Mouse (Mus musculus) layer of hippocampus, postnatal 25 days (tissue): ENCODE data around the gene Nup214. TPM values are rescaled to one million over a fixed set of nuclear protein-coding genes. Genes with fewer than 3 reads are reported as not detected.
"Not testable (repeated sequence)": the region's sequence is repeated elsewhere in the genome, so short reads cannot be mapped to it uniquely, and the experiment has no call there.

Experiments used
- DNase-seq, 2 experiments: peaks; one replicate each; pipeline ENCODE4 v3.0.0; 2022; ENCODE audit warnings: mixed read lengths in 2 of 2, low spot score in 1 of 2; ENCODE audit errors: extremely low spot score in 1 of 2
- total RNA-seq, 2 experiments: library from RNA; stranded (reverse); gene quantifications; 2 replicates each; pipeline ENCODE4 v1.2.3; 2021

Nup214 gene
- total RNA-seq, 2 experiments from 2014 or later = 49.3 to 63.5 TPM

- peak; percentile 12 to 33 for DNase-seq
Observed at GRCm38 (mm10) chr2:32038661-32039081, 64.4 kb downstream of the Nup214 start.

GRCm38 (mm10) chr2:32040646-32041045, 66.4 kb downstream of the Nup214 start:
- DNase-seq = not testable (repeated sequence)

- no peak for DNase-seq
Observed at GRCm38 (mm10) chr2:32041087-32041486, 66.9 kb downstream of the Nup214 start.

- no peak for DNase-seq
Observed at GRCm38 (mm10) chr2:32043836-32044235, 69.6 kb downstream of the Nup214 start.

- DNase-seq = no peak
Observed at GRCm38 (mm10) chr2:32045375-32045774, 71.1 kb downstream of the Nup214 start.

- DNase-seq = no peak
Observed at GRCm38 (mm10) chr2:32046009-32046408, 71.8 kb downstream of the Nup214 start.

GRCm38 (mm10) chr2:32047323-32047722, 73.1 kb downstream of the Nup214 start:
- no peak for DNase-seq

- DNase-seq = no peak
Observed at GRCm38 (mm10) chr2:32051791-32052190, 77.6 kb downstream of the Nup214 start.

- no peak for DNase-seq
Observed at GRCm38 (mm10) chr2:32052418-32052817, 78.2 kb downstream of the Nup214 start.

GRCm38 (mm10) chr2:32055357-32055965, 81.2 kb downstream of the Nup214 start:
- DNase-seq = no peak

- DNase-seq = no peak
Observed at GRCm38 (mm10) chr2:32056524-32056923, 82.3 kb downstream of the Nup214 start.

GRCm38 (mm10) chr2:32057360-32057759, 83.1 kb downstream of the Nup214 start:
- no peak for DNase-seq

- no peak for DNase-seq
Observed at GRCm38 (mm10) chr2:32057794-32058193, 83.6 kb downstream of the Nup214 start.

- no peak for DNase-seq
Observed at GRCm38 (mm10) chr2:32058241-32058640, 84.0 kb downstream of the Nup214 start.

GRCm38 (mm10) chr2:32058716-32059115, 84.5 kb downstream of the Nup214 start:
- no peak for DNase-seq

- no peak for DNase-seq
Observed at GRCm38 (mm10) chr2:32059613-32060012, 85.4 kb downstream of the Nup214 start.

GRCm38 (mm10) chr2:32060228-32060805, 86.1 kb downstream of the Nup214 start:
- DNase-seq = no peak

GRCm38 (mm10) chr2:32061189-32061588, 87.0 kb downstream of the Nup214 start:
- no peak for DNase-seq

- no peak for DNase-seq
Observed at GRCm38 (mm10) chr2:32061722-32062505, 87.7 kb downstream of the Nup214 start.

- DNase-seq = no peak
Observed at GRCm38 (mm10) chr2:32062626-32063410, 88.6 kb downstream of the Nup214 start.
